Mouse (Mus musculus): ENCODE data around the gene Aqp9. TPM values are rescaled to one million over a fixed set of nuclear protein-coding genes. Genes with fewer than 3 reads are reported as not detected.

Gene Aqp9
- total and polyA plus RNA-seq, 3 experiments, result 64.8 to 76.1 TPM; not detected in 1

DNA sequence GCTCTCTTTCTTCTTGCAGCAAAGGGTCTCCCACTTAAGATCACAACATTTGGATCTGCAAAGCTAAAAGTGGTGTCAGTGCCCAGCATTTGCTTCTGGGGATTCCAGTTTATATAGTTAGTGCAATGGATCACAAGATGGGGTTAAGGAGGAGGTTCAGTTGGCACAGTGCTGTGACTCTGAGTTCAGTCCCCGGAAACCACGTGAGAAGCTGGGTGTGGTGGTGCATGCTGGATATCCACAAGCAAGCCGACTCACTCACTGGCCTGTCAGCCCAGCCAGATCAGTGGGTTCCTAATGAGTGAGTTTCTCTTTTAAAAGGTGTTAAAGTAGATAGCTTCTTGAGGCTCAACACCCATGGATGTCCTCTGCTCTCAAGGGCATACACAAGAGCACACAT is 40.8 kb upstream of the Aqp9 start:
- TF ChIP-seq TAL1 (IDR thresholded peaks at IDR 0.05; ENCODE audit: low read length) (no peak), ZKSCAN1 (IDR thresholded peaks at IDR 0.05; ENCODE audit: low read depth, low read length) (no peak), MAX (IDR thresholded peaks at IDR 0.05; ENCODE audit: low read length) (peak; percentile 38; the same call in 1 of the 2 replicates), MXI1 (IDR thresholded peaks at IDR 0.05; ENCODE audit: low read depth, low read length) (peak; percentile 38; the same call in 1 of the 2 replicates), SIN3A (IDR thresholded peaks at IDR 0.05; ENCODE audit: low read length) (no peak), USF1 (IDR thresholded peaks at IDR 0.05; ENCODE audit: low read depth, low read length) (peak; percentile 63; the same call in 1 of the 2 replicates), MEF2A (IDR thresholded peaks at IDR 0.05; ENCODE audit: extremely low read depth, insufficient replicate concordance, low read depth, low read length, poor library complexity, severe bottlenecking) (no peak), MAZ (IDR thresholded peaks at IDR 0.05; ENCODE audit: low read depth, low read length) (no peak)
- no peaks in the 10 kb centered on the region for H3K9me3 ChIP-seq (replicated peaks; ENCODE audit: insufficient read depth, low read length)
- H3K9ac ChIP-seq (ENCODE audit: control insufficient read depth, low read depth, low read length, poor library complexity, severe bottlenecking), result peak overlapping the region; percentile 21; the same call in 1 of the 2 replicates
- H3K36me3 ChIP-seq (ENCODE audit: control insufficient read depth in 1 of 2, insufficient read depth in 2 of 2, low read length in 2 of 2), result peaks cover 0 to 5% of the 10 kb centered on the region in 2 experiments; a peak in 2 of 4 replicates
- H3K79me2 ChIP-seq (ENCODE audit: control insufficient read depth, insufficient read depth, low read length, poor library complexity), result no peaks in the 10 kb centered on the region
- H3K27ac ChIP-seq (ENCODE audit: control insufficient read depth, low read depth, low read length), result no peak overlapping the region
- 0 out of 4 replicates have a peak, but pooled peaks cover 0 to 7% of the 10 kb centered on the region in 2 experiments for H3K4me1 ChIP-seq (ENCODE audit: control insufficient read depth in 1 of 2, insufficient read depth in 2 of 2, low read length in 2 of 2)
- H3K4me3 ChIP-seq (ENCODE audit: control insufficient read depth in 1 of 2, insufficient read depth in 1 of 2, low read depth in 2 of 2, low read length in 2 of 2), result no peak overlapping the region
- no peaks in the 10 kb centered on the region for H3K27me3 ChIP-seq (ENCODE audit: control insufficient read depth in 1 of 2, insufficient read depth in 2 of 2, low read length in 2 of 2)
- DNase-seq (ENCODE audit: low read depth, low spot score), result peak; percentile 68

DNA sequence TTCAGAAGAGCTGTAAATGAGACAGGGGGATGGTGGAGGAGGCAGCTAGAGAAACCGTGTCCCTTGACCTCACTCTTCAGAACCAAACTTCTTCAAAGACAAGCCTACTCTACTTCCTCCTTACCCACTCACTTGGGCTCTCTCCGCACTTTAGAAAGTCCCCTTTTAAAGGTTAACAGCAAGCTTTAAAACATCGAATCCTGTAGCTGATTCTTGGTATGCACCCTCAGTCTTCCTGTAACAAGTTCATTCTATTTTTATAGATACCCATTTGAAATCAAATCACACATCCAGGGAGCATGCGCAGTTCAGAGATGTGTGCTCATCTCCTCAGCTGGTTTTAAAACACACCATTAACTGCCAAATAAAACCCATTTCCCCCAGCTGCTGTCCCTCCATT is 33.8 kb upstream of the Aqp9 start:
- H3K27ac ChIP-seq (ENCODE audit: control insufficient read depth, low read depth, low read length), result no peak overlapping the region
- no peak overlapping the region for H3K9ac ChIP-seq (ENCODE audit: control insufficient read depth, low read depth, low read length, poor library complexity, severe bottlenecking)
- no peaks in the 10 kb centered on the region for H3K9me3 ChIP-seq (replicated peaks; ENCODE audit: insufficient read depth, low read length)
- H3K4me1 ChIP-seq (ENCODE audit: control insufficient read depth in 1 of 2, insufficient read depth in 2 of 2, low read length in 2 of 2), result peaks cover 0 to 2% of the 10 kb centered on the region in 2 experiments; a peak in 2 of 4 replicates
- no peak for DNase-seq (ENCODE audit: low read depth, low spot score)
- TF ChIP-seq ZC3H11A (IDR thresholded peaks at IDR 0.05; ENCODE audit: low read depth, low read length), result no peak
- TF ChIP-seq KAT2A (conservative IDR thresholded peaks at IDR 0.05; ENCODE audit: low read depth, low read length), result no peak
- TF ChIP-seq GABPA (IDR thresholded peaks at IDR 0.05; ENCODE audit: low read depth, low read length), result no peak
- no peak for TF ChIP-seq NRF1 (IDR thresholded peaks at IDR 0.05; ENCODE audit: insufficient read depth, low read depth, low read length, poor library complexity, severe bottlenecking)
- TF ChIP-seq MEF2A (IDR thresholded peaks at IDR 0.05; ENCODE audit: extremely low read depth, insufficient replicate concordance, low read depth, low read length, poor library complexity, severe bottlenecking), result no peak
- TF ChIP-seq TBP (IDR thresholded peaks at IDR 0.05; ENCODE audit: low read depth, low read length), result no peak
- no peak overlapping the region for H3K4me3 ChIP-seq (ENCODE audit: control insufficient read depth in 1 of 2, insufficient read depth in 1 of 2, low read depth in 2 of 2, low read length in 2 of 2)
- no peaks in the 10 kb centered on the region for H3K79me2 ChIP-seq (ENCODE audit: control insufficient read depth, insufficient read depth, low read length, poor library complexity)
- H3K36me3 ChIP-seq (ENCODE audit: control insufficient read depth in 1 of 2, insufficient read depth in 2 of 2, low read length in 2 of 2), result peaks cover 0 to 7% of the 10 kb centered on the region in 2 experiments; a peak in 2 of 4 replicates
- peaks cover 0 to 2% of the 10 kb centered on the region in 2 experiments; a peak in 3 of 4 replicates for H3K27me3 ChIP-seq (ENCODE audit: control insufficient read depth in 1 of 2, insufficient read depth in 2 of 2, low read length in 2 of 2)

GRCm38 (mm10) chr9:71198826-71199225 is 30.3 kb upstream of the Aqp9 start:
- no peak overlapping the region; a peak in 1 of 4 replicates for H3K4me3 ChIP-seq (ENCODE audit: control insufficient read depth in 1 of 2, insufficient read depth in 1 of 2, low read depth in 2 of 2, low read length in 2 of 2)

More at GRCm38 (mm10) chr9:71198826-71199225, 30.3 kb upstream of the Aqp9 start:
- Histone ChIP-seq H3K27me3 (ENCODE audit: control insufficient read depth in 1 of 2, insufficient read depth in 2 of 2, low read length in 2 of 2) (peaks cover 0 to 2% of the 10 kb centered on the region in 2 experiments; a peak in 3 of 4 replicates), H3K79me2 (ENCODE audit: control insufficient read depth, insufficient read depth, low read length, poor library complexity) (no peaks in the 10 kb centered on the region), H3K9me3 (replicated peaks; ENCODE audit: insufficient read depth, low read length) (no peaks in the 10 kb centered on the region), H3K4me1 (ENCODE audit: control insufficient read depth in 1 of 2, insufficient read depth in 2 of 2, low read length in 2 of 2) (peaks cover 0 to 2% of the 10 kb centered on the region in 2 experiments; a peak in 2 of 4 replicates), H3K9ac (ENCODE audit: control insufficient read depth, low read depth, low read length, poor library complexity, severe bottlenecking) (no peak overlapping the region), H3K36me3 (ENCODE audit: control insufficient read depth in 1 of 2, insufficient read depth in 2 of 2, low read length in 2 of 2) (peaks cover 0 to 7% of the 10 kb centered on the region in 2 experiments; a peak in 2 of 4 replicates), H3K27ac (ENCODE audit: control insufficient read depth, low read depth, low read length) (no peak overlapping the region)
- peak; percentile 48 for DNase-seq (ENCODE audit: low read depth, low spot score)
- TF ChIP-seq ZNF384 (IDR thresholded peaks at IDR 0.05; ENCODE audit: low read depth, low read length) (peak; percentile 96), EP300 (IDR thresholded peaks at IDR 0.05; ENCODE audit: low read depth in 1 of 2, low read length in 2 of 2) (peak in 1 of 2 experiments; percentile 75; a peak in 2 of 4 replicates), ZKSCAN1 (IDR thresholded peaks at IDR 0.05; ENCODE audit: low read depth, low read length) (peak; percentile 34; the same call in 1 of the 2 replicates), SIN3A (IDR thresholded peaks at IDR 0.05; ENCODE audit: low read length) (no peak)

Measured in MEL (cell line).